Mouse (Mus musculus): ENCODE measurements at regions not wholly inside any gene's neighbourhood (a gene's known extent, or its start where the extent isn't known, plus 50 kb on each side); places are given as distances from the start of the nearest gene placed in this dataset.

DNA sequence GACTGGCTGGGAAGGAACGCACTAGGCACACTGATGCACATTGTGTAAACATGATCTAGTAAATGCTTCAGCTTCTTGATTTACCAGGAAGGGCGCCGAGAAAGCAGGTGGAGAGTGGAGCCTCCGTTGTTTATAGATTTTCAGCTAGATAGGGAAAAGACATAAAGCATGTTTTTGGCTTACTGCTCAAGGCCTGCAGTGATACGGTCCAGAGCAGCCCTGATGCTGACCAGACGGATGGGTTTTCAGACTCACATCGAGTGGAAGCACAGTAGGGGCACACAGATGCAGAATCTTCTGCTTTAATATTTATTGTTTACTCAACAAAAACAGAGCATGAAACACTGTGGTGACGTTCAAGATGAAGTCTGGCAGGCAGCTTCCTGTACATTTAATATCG lies 331.3 kb upstream of the Gm5148 start:
- TF ChIP-seq CTCF (IDR thresholded peaks at IDR 0.05; ENCODE audit: extremely low read depth, insufficient read length, insufficient replicate concordance, low read depth, low read length) = no peak
- TF ChIP-seq POLR2A (IDR thresholded peaks at IDR 0.05; ENCODE audit: low read depth, low read length) = no peak
